Mouse (Mus musculus) megakaryocyte, embryonic 14.5 days (primary cell): ENCODE data around the gene Polr1c.

Experiments used
- FLI1 ChIP-seq: IDR thresholded peaks from 2 replicates; pipeline ENCODE4 v1.6.1; 2012; ENCODE audit warnings: low read length, inconsistent platforms, mixed read lengths
- GATA1 ChIP-seq: IDR thresholded peaks from 3 replicates; pipeline ENCODE4 v1.6.1; 2012; ENCODE audit warnings: mixed read lengths, low read length, inconsistent platforms, borderline replicate concordance

DNA sequence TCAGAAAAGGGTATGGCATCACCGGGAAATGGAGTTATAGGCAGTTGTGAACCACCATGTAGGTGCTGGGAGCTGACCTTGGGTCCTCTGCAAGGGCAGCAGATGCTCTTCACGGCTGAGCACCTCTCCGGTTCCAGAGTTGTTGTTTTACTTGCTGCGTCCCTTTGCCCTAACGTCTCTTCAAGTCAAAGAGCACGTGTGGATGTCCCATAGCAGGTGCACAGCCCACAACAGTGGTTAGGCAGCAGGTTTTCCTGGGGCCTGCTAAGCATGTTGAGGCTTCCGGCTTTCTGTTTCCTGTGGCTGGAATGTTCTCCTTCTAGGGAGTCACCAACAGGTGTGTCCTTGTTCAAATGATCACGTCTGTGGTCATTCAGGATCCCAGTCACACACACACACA, 36.1 kb upstream of the Polr1c start:
- TF ChIP-seq GATA1 (no peak), FLI1 (no peak)
